Mouse (Mus musculus): Measurements from ENCODE around the gene Vmn1r236. TPM values are rescaled to one million over a fixed set of nuclear protein-coding genes. Genes with fewer than 3 reads are reported as not detected.
A peak's percentile ranks its signal among the peaks of the same experiment; 100 is the strongest.

Vmn1r236 gene
- total RNA-seq (2021), result not detected
- long read RNA-seq, experiment 1, result 0 reads
- long read RNA-seq, experiment 2, result 0 reads

DNA sequence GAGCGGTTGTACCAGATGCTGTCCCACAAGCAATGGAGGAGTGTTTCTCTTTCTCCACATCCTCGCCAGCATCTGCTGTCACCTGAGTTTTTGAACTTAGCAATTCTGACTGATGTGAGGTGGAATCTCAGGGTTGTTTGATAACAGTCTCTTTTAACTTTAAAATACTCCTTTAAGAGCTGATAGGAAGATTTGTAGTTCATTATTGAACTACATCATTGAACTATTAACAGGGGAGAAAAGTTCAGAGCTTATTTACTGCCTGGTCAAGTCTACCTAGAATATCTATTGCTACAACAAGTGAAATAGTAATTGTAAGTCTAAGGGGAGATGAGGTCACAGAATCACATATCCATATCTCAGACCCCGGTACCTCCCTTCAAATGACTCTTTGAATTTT lies at the start of gene Vmn1r236:
Gene Vmn1r236, plus strand, starts transcription at position 301 of the 400 bp plus-strand sequence.
- DNase-seq, result no peak

DNA sequence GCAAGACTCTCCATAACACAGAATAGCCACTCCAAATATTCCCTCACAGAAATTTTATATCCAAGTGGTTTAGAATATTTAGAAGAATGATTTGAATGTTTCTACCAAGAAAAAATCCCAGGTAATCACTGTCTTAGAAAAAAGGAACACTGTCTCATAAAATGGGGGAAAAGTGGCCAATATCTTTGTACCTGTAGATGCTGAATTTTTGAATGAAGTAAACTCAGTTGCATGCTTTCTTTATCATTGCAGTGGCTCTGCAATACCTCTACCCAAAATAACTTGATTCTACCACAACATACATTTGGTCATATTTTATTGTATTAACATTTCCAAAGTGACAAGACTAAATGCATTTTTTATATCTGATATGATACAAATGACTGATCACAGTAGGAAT lies 26.6 kb upstream of the Vmn1r236 start, which contains the start of gene Vmn1r235:
Gene Vmn1r235, plus strand, starts transcription at position 301 of the 400 bp plus-strand sequence.
- no peak for DNase-seq

DNA sequence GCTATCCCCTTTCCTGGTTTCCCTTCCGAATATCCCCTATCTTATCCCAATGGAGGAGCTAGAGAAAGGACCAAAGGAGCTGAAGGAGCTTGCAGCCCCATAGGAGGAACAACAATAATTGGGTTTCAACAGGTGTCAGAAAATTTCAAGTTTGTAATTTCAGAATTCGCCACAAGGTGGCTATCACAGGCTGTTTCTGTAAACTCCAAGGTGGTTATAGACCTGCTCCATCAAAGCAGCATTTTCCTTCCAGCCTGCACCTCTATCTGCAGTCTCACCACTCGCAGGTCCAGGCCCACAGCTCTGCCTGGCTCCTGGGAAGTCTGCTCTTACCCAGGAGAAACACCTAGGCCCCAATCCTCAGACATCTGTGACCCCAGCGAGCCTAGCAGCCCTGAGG lies 10.6 kb upstream of the Vmn1r236 start:
- peak; percentile 42 for DNase-seq

DNA sequence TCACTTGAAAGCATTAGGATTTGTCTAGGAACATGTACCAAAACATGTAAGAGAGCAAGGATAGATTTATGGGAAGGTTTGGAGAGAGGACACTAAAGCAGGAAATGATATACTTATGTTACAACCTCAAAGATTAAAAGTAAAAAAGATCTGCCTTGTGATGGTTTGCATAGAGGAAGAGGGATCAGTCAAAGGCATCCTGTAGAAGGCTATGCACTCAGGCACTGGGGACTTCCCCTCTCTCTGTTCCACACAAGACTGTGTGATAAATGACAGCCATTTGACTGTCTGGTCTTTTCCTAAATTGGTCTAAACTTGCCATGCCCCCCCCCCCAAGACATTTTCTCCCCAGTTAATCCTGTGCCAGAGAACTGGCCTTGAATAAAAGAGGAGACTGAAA lies 1.7 kb downstream of the Vmn1r236 start:
- no peak for DNase-seq

DNA sequence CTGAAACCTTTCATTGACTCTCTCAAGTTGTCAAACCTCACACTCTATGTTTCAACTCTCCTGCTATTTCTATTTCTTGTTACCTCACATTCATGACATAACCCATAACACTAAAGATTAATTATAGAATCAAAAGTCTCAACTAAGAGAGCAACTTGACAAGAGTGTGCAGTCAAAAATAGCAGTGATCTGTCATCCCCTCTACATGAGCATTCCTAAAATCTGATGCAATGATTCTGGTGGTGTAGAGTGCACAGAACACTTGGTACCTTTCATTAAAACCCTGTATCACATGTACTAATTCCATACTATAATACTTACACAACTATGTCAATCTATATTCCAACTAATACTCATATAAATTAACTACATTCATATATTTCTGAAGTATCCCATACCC lies 7.0 kb downstream of the Vmn1r236 start:
- DNase-seq, result no peak

DNA sequence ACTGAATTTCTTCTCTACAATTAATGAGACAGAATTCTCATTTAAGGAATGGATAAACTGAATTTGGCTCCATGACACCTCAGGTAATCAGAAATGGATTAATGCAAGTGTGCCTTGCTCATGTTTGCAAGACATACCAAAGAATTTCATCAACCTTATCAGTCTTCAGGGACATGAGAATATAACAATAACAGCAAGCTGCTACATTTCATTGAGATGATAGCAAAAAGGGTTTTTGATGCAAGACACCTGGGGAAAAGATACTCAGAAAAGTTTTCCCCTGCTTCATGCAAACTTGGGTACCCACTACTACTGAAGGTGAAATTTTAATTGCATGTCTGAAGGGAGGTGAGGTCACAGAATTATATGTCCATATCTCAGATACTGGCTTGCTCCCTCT lies 28.8 kb downstream of the Vmn1r236 start, which contains the start of gene Vmn1r237:
Gene Vmn1r237, plus strand, starts transcription at position 301 of the 400 bp plus-strand sequence.
- DNase-seq, result no peak

Small RNA genes lying within 50 kb of the gene (microRNA-seq; reads per million reads assigned to microRNA genes)
- not detected for gene Gm26384

Other genes with a start within 250 kb of the Vmn1r236 start
- gene Vmn1r234, start 56.9 kb upstream of the Vmn1r236 start, total RNA-seq (2021), result not detected
- gene Vmn1r235, start 26.5 kb upstream of the Vmn1r236 start, total RNA-seq (2021), result not detected
- not detected for gene Vmn1r237, start 28.9 kb downstream of the Vmn1r236 start, total RNA-seq (2021)
- gene Zfp677, start 100.8 kb downstream of the Vmn1r236 start, total RNA-seq (2021), result 1 to 10 TPM; 2.6 to 3.6 TPM
- gene Zfp54, start 140.3 kb downstream of the Vmn1r236 start, total RNA-seq (2021), result 1 to 10 TPM; 1.5 to 2.2 TPM
- gene Zfp51, start 167.4 kb downstream of the Vmn1r236 start, total RNA-seq (2021), result 1 to 10 TPM; 6.8 to 7.0 TPM
- gene Zfp53, start 206.1 kb downstream of the Vmn1r236 start, total RNA-seq (2021), result 1 to 10 TPM; 4.1 to 6.3 TPM

All from adrenal gland, postnatal 10 days (tissue).